In genomic region chr11:20200713-20201575, GRCm38 (mm10) we compare ENCODE assay signal across 7 mouse cellular contexts. TPM values are rescaled to one million over a fixed set of nuclear protein-coding genes. Genes with fewer than 3 reads are reported as not detected.
DNase-seq lines count a peak whose midpoint lies in the region; ATAC-seq lines count a peak whose summit lies in the region.

Gene Rab1a, plus strand, starts transcription at chr11:20201432.

- peak within 1 kb of the TSS; percentile 66 for H3K4me2 ChIP-seq in intestine, embryonic 15.5 days (replicated peaks)

- peak within 1 kb of the TSS; percentile 100 for H3K4me3 ChIP-seq in intestine, embryonic 15.5 days (replicated peaks)
- peak within 1 kb of the TSS; percentile 86 for H3K4me3 ChIP-seq in midbrain, embryonic 10.5 days

- WGBS in intestine, embryonic 15.5 days = 0% methylated on average over 54 of the region's 54 CpGs
- under 1% methylated on average over 54 of the region's 54 CpGs for whole genome bisulfite sequencing in midbrain, embryonic 10.5 days

- no peaks in the 10 kb centered on the region for H3K36me3 ChIP-seq in intestine, embryonic 15.5 days
- 0 out of 2 replicates have a peak, but pooled peaks cover 4% of the 10 kb centered on the region for H3K36me3 ChIP-seq in midbrain, embryonic 10.5 days

- intact Hi-C loops in gastrocnemius, postnatal 36 days (cut with DNase I) = loop anchor here (5.0 to 10.0 kb wide), 2 partner anchors 46 to 276 kb away; partner anchors contain the start of genes Cep68 and Spred2
- intact Hi-C loops in left cerebral cortex, postnatal 25 days (cut with DNase I) = loop anchor here (2.0 to 5.0 kb wide), 5 partner anchors 48 to 374 kb away; partner anchors contain the start of genes Actr2, Cep68 and Slc1a4

- peak; percentile 100 for DNase-seq in adrenal gland, adult 2 months
- peak; percentile 100 for DNase-seq in embryo, embryonic 11.5 days (ENCODE audit: low read depth, low spot score)
- peak; percentile 99 to 100 for DNase-seq in gastrocnemius, postnatal 36 days
- DNase-seq in left cerebral cortex, postnatal 25 days (ENCODE audit: low spot score in 2 of 2) = peak; percentile 100
- DNase-seq in midbrain, embryonic 10.5 days (ENCODE audit: low spot score) = peak; percentile 100
- DNase-seq in right cerebral cortex, postnatal 4 days = peak; percentile 100

- H3K9ac ChIP-seq in intestine, embryonic 15.5 days = peak within 1 kb of the TSS; percentile 99

- H3K27ac ChIP-seq in intestine, embryonic 15.5 days = peak within 1 kb of the TSS; percentile 95
- H3K27ac ChIP-seq in midbrain, embryonic 10.5 days (replicated peaks) = peak within 1 kb of the TSS; percentile 97

- peaks cover 10% of the 10 kb centered on the region for H3K4me1 ChIP-seq in intestine, embryonic 15.5 days (replicated peaks)
- H3K4me1 ChIP-seq in midbrain, embryonic 10.5 days = peaks cover 27% of the 10 kb centered on the region

- no peaks in the 10 kb centered on the region for H3K27me3 ChIP-seq in intestine, embryonic 15.5 days (replicated peaks)
- no peaks in the 10 kb centered on the region for H3K27me3 ChIP-seq in midbrain, embryonic 10.5 days (ENCODE audit: low read depth, poor library complexity, severe bottlenecking)

- ATAC-seq in intestine, embryonic 15.5 days = peak; percentile 97

- H3K9me3 ChIP-seq in intestine, embryonic 15.5 days = no peaks in the 10 kb centered on the region
- H3K9me3 ChIP-seq in midbrain, embryonic 10.5 days (replicated peaks) = no peaks in the 10 kb centered on the region

RNA-seq across cellular contexts. Expression of gene Rab1a, which starts in this region (rescaled TPM):
- total RNA-seq in adrenal gland, adult 2 months (2021) = 100 to 1,000 TPM; 165 to 173 TPM
- polyA plus RNA-seq in adrenal gland, adult 2 months (2012; rRNA removed) = 28.4 and 34.4 TPM in 2 replicates
- total RNA-seq in gastrocnemius, postnatal 36 days (2021) = 10 to 100 TPM; 78.3 to 88.9 TPM
- 329 and 363 TPM in 2 replicates for polyA plus RNA-seq in intestine, embryonic 15.5 days (2015; fragmentation: Nextera tagmentation; extraction: Ambion mirVana)
- 100 to 1,000 TPM; 196 to 209 TPM for total RNA-seq in left cerebral cortex, postnatal 25 days (2021)
- polyA plus RNA-seq in midbrain, embryonic 10.5 days (2016; fragmentation: Nextera tagmentation; extraction: Ambion mirVana) = 219 and 222 TPM in 2 replicates

Comparison
In these comparisons a context has a peak if more than half of its experiments do, and no peak if none do; other contexts are left out.
1. Peak in every context shown above with its lines: DNase-seq, ATAC-seq, H3K4me3 ChIP-seq and H3K27ac ChIP-seq.